Comparison of ENCODE assay signal across 11 mouse cellular contexts in genomic region chr11:6332606-6333005, GRCm38 (mm10).
"Had no signal": no experiment of that assay in that cellular context is flagged by ENCODE, and none has a peak within 500 bp of the region (broad histone marks: within the 10 kb centered on the region; RNA-seq: fewer than 3 reads in every experiment).

No protein-coding gene starts in this region.

- H3K27me3 ChIP-seq: limb, embryonic 15.5 days; liver, embryonic 13.5 days; midbrain, embryonic 15.5 days; neural tube, embryonic 13.5 days had no signal

- H3K4me3 ChIP-seq: limb, embryonic 15.5 days; liver, embryonic 13.5 days; midbrain, embryonic 15.5 days; neural tube, embryonic 13.5 days had no signal

- ATAC-seq: midbrain, embryonic 15.5 days had no signal

- H3K4me1 ChIP-seq: limb, embryonic 15.5 days; liver, embryonic 13.5 days; midbrain, embryonic 15.5 days; neural tube, embryonic 13.5 days had no signal

- H3K9ac ChIP-seq: limb, embryonic 15.5 days; liver, embryonic 13.5 days; midbrain, embryonic 15.5 days; neural tube, embryonic 13.5 days had no signal

- H3K9me3 ChIP-seq: limb, embryonic 15.5 days; liver, embryonic 13.5 days; midbrain, embryonic 15.5 days; neural tube, embryonic 13.5 days had no signal

- H3K27ac ChIP-seq: limb, embryonic 15.5 days; liver, embryonic 13.5 days; midbrain, embryonic 15.5 days; neural tube, embryonic 13.5 days had no signal

- H3K4me2 ChIP-seq: limb, embryonic 15.5 days; liver, embryonic 13.5 days; midbrain, embryonic 11.5 days; midbrain, embryonic 15.5 days; neural tube, embryonic 13.5 days had no signal

- DNase-seq: kidney, adult 18-20 months; kidney, postnatal 14 days; layer of hippocampus, adult 9-11 months; layer of hippocampus, postnatal 36 days; liver, embryonic 13.5 days; lung, adult 18-20 months; right cerebral cortex, postnatal 14 days had no signal
